ENCODE assay signal across 9 mouse cellular contexts in the genomic region with DNA sequence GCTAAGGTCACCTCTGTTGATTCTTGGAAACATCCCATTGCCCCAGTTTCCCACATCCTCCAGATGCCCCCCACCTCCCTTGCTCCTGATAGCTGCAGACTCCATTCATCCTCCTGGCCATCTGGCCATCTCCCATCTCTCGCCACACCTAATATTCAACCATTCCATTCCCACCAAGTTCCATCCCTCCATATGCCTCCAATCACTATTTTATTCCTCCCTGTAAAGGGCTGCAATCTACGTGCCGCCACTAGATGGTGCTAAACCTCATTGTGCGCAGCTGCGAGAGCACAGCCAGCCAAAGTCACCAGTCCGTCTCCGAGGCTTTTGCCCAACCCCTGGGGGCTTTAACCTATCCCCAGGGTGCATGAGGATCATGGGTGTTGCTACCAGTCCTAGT. TPM values are rescaled to one million over a fixed set of nuclear protein-coding genes. Genes with fewer than 3 reads are reported as not detected.
DNase-seq lines count a peak whose midpoint lies in the region; ATAC-seq and TF ChIP-seq lines count a peak whose summit lies in the region.
"Not testable (repeated sequence)": the region's sequence is repeated elsewhere in the genome, so short reads cannot be mapped to it uniquely, and the experiment has no call there.
"Had no signal": no experiment of that assay in that cellular context is flagged by ENCODE, and none has a peak within 500 bp of the region (broad histone marks: within the 10 kb centered on the region; RNA-seq: fewer than 3 reads in every experiment).

No protein-coding gene starts in this region.

- peak; percentile 81 for ATAC-seq in forebrain, embryonic 11.5 days (replicated peaks; ENCODE audit: low FRiP score)
- not testable (repeated sequence) for ATAC-seq in heart, postnatal 0 days (ENCODE audit: insufficient read depth, low read depth)
- peak; percentile 75; the same call in 1 of the 2 replicates for ATAC-seq in megakaryocyte-erythroid progenitor cell, adult 5-6 weeks (replicated peaks; ENCODE audit: low FRiP score, low TSS enrichment, poor library complexity, severe bottlenecking)

- not testable (repeated sequence) for TF ChIP-seq EP300 in heart, postnatal 0 days (IDR thresholded peaks at IDR 0.05; ENCODE audit: low read depth)

- H3K4me2 ChIP-seq in forebrain, embryonic 11.5 days (ENCODE audit: low read depth, low read length, severe bottlenecking): not testable (repeated sequence)
- H3K4me2 ChIP-seq in heart, postnatal 0 days (ENCODE audit: low read depth, low read length): peak overlapping the region; percentile 40; the same call in 1 of the 2 replicates

- TF ChIP-seq POLR2A in brain, embryonic 14.5 days (IDR thresholded peaks at IDR 0.05; ENCODE audit: borderline replicate concordance, extremely low read depth, insufficient read depth, insufficient read length, poor library complexity, severe bottlenecking); kidney, adult 2 months (IDR thresholded peaks at IDR 0.05; ENCODE audit: low read depth, low read length): not testable (repeated sequence)

- not testable (repeated sequence) for H3K27ac ChIP-seq in forebrain, embryonic 11.5 days (ENCODE audit: low read depth, low read length); heart, postnatal 0 days (ENCODE audit: low read depth); kidney, adult 2 months (ENCODE audit: insufficient read depth, low read depth, low read length); limb, embryonic 10.5 days

- H3K4me1 ChIP-seq in forebrain, embryonic 11.5 days (replicated peaks; ENCODE audit: control insufficient read depth, insufficient read depth, low read length); heart, postnatal 0 days (ENCODE audit: control insufficient read depth, insufficient read depth); kidney, adult 2 months (ENCODE audit: control insufficient read depth, insufficient read depth, low read length); limb, embryonic 10.5 days: not testable (repeated sequence)

- not testable (repeated sequence) for H3K4me3 ChIP-seq in forebrain, embryonic 11.5 days (ENCODE audit: low read depth, low read length); heart, postnatal 0 days (ENCODE audit: low read depth, low read length); kidney, adult 2 months (ENCODE audit: insufficient read depth, low read depth, low read length); limb, embryonic 10.5 days

- H3K27me3 ChIP-seq in forebrain, embryonic 11.5 days (ENCODE audit: control insufficient read depth, insufficient read depth, low read length); heart, postnatal 0 days (ENCODE audit: control insufficient read depth, insufficient read depth, low read length); kidney, adult 2 months (replicated peaks; ENCODE audit: control insufficient read depth, insufficient read depth, low read length); limb, embryonic 10.5 days (ENCODE audit: low read depth, poor library complexity, severe bottlenecking): not testable (repeated sequence)

- peak; percentile 37 for DNase-seq in brain, embryonic 14.5 days (ENCODE audit: low read depth)
- DNase-seq in forebrain, embryonic 11.5 days (ENCODE audit: low spot score): peak; percentile 65
- not testable (repeated sequence) for DNase-seq in heart, postnatal 0 days (ENCODE audit: low spot score)
- peak; percentile 29 for DNase-seq in kidney, adult 2 months
- peak; percentile 50 for DNase-seq in limb, embryonic 10.5 days (ENCODE audit: low spot score)
- peak; percentile 55 for DNase-seq in retina, postnatal 1 day

- not testable (repeated sequence) for H3K36me3 ChIP-seq in forebrain, embryonic 11.5 days (ENCODE audit: control insufficient read depth, insufficient read depth, low read length); heart, postnatal 0 days (replicated peaks; ENCODE audit: control insufficient read depth, insufficient read depth, low read length); kidney, adult 2 months (ENCODE audit: control insufficient read depth, insufficient read depth, low read length); limb, embryonic 10.5 days

- H3K9me3 ChIP-seq in forebrain, embryonic 11.5 days (ENCODE audit: control insufficient read depth, low read length); heart, postnatal 0 days (replicated peaks; ENCODE audit: control insufficient read depth, low read length); limb, embryonic 10.5 days (replicated peaks): not testable (repeated sequence)

- H3K9ac ChIP-seq in forebrain, embryonic 11.5 days (ENCODE audit: low read length); heart, postnatal 0 days (replicated peaks; ENCODE audit: low read depth, low read length): not testable (repeated sequence)

- not testable (repeated sequence) for TF ChIP-seq CTCF in brain, embryonic 14.5 days (IDR thresholded peaks at IDR 0.05; ENCODE audit: borderline replicate concordance, extremely low read depth, insufficient read depth, insufficient read length)
- TF ChIP-seq CTCF in heart, postnatal 0 days (IDR thresholded peaks at IDR 0.05; ENCODE audit: low read depth): peak; percentile 46
- 0 out of 2 replicates have a peak, but pooled peaks have one; percentile 21 for TF ChIP-seq CTCF in kidney, adult 2 months (conservative IDR thresholded peaks at IDR 0.05; ENCODE audit: insufficient read depth, insufficient read length, low read depth, low read length)

- WGBS in forebrain, embryonic 11.5 days: 9% methylated on average over 5 of the region's 7 CpGs
- WGBS in heart, postnatal 0 days: 4% methylated on average over 5 of the region's 7 CpGs
- WGBS in kidney, adult 2 months: 2% methylated on average over 7 of the region's 7 CpGs
- WGBS in limb, embryonic 10.5 days: 5% methylated on average over 7 of the region's 7 CpGs

RNA-seq across cellular contexts. Expression of a gene that starts 55.2 kb away (rescaled TPM):
- polyA plus RNA-seq in brain, embryonic 14.5 days (2012; rRNA removed): 9.1 and 10.2 TPM in 2 replicates
- polyA plus RNA-seq in forebrain, embryonic 11.5 days (2014; fragmentation: Nextera tagmentation; extraction: Ambion mirVana): 0.49 and 0.51 TPM in 2 replicates
- 13.8 and 15.2 TPM in 2 replicates for total RNA-seq in heart, postnatal 0 days (2014; rRNA removed; ENCODE audit: low replicate concordance)
- 16.0 and 19.3 TPM in 2 replicates for polyA plus RNA-seq in heart, postnatal 0 days (2015; fragmentation: Nextera tagmentation; extraction: Ambion mirVana)
- polyA plus RNA-seq in kidney, adult 2 months (2012; rRNA removed): 0.11 TPM in 1 of 2 replicates, not detected in the other
- polyA plus RNA-seq in limb, embryonic 10.5 days (2016; fragmentation: Nextera tagmentation; extraction: Ambion mirVana): 0.34 and 0.39 TPM in 2 replicates
- not detected in 2 replicates for total RNA-seq in megakaryocyte-erythroid progenitor cell, adult 5-6 weeks (2014; fragmentation: Nextera tagmentation)
- total RNA-seq in megakaryocyte-erythroid progenitor cell, adult 5-6 weeks (2017): not detected in 2 replicates
- total RNA-seq: gastrocnemius, postnatal 36 days had no signal
- polyA plus RNA-seq: macrophage had no signal
